Mouse (Mus musculus): ENCODE results near the gene Tmem270.

Tmem270 gene

GRCm38 (mm10) chr5:134887447-134888335 lies 18.8 kb downstream of the Tmem270 start:
- DNase-seq (ENCODE audit: low spot score in 2 of 2) = no peak

GRCm38 (mm10) chr5:134883077-134883476 lies 23.5 kb downstream of the Tmem270 start:
- DNase-seq (ENCODE audit: low spot score in 2 of 2) = no peak

- DNase-seq (ENCODE audit: low spot score in 2 of 2) = no peak
Measured at GRCm38 (mm10) chr5:134876801-134877200, 29.7 kb downstream of the Tmem270 start.

- no peak for DNase-seq (ENCODE audit: low spot score in 2 of 2)
Measured at GRCm38 (mm10) chr5:134875245-134875644, 31.3 kb downstream of the Tmem270 start.

- DNase-seq (ENCODE audit: low spot score in 2 of 2) = no peak
Measured at GRCm38 (mm10) chr5:134873956-134874879, 32.3 kb downstream of the Tmem270 start.

GRCm38 (mm10) chr5:134873034-134873433 lies 33.5 kb downstream of the Tmem270 start:
- no peak for DNase-seq (ENCODE audit: low spot score in 2 of 2)

GRCm38 (mm10) chr5:134872597-134872996 lies 33.9 kb downstream of the Tmem270 start:
- DNase-seq (ENCODE audit: low spot score in 2 of 2) = no peak

GRCm38 (mm10) chr5:134868506-134868905 lies 38.0 kb downstream of the Tmem270 start:
- no peak for DNase-seq (ENCODE audit: low spot score in 2 of 2)

- DNase-seq (ENCODE audit: low spot score in 2 of 2) = no peak
Measured at GRCm38 (mm10) chr5:134867320-134868144, 39.0 kb downstream of the Tmem270 start.

- DNase-seq (ENCODE audit: low spot score in 2 of 2) = peak in 1 of 2 experiments; percentile 12
Measured at GRCm38 (mm10) chr5:134865158-134865557, 41.4 kb downstream of the Tmem270 start.

GRCm38 (mm10) chr5:134861902-134862497 lies 44.5 kb downstream of the Tmem270 start:
- no peak for DNase-seq (ENCODE audit: low spot score in 2 of 2)

GRCm38 (mm10) chr5:134859193-134859592 lies 47.3 kb downstream of the Tmem270 start:
- no peak for DNase-seq (ENCODE audit: low spot score in 2 of 2)

- DNase-seq (ENCODE audit: low spot score in 2 of 2) = no peak
Measured at GRCm38 (mm10) chr5:134858378-134858777, 48.2 kb downstream of the Tmem270 start.

- no peak for DNase-seq (ENCODE audit: low spot score in 2 of 2)
Measured at GRCm38 (mm10) chr5:134852873-134853272, 53.7 kb downstream of the Tmem270 start.
